Mouse (Mus musculus) megakaryocyte, embryonic 14.5 days (primary cell): ENCODE measurements around the gene Fkbp5. TPM values are rescaled to one million over a fixed set of nuclear protein-coding genes. Genes with fewer than 3 reads are reported as not detected.

ENCODE experiments used
- H3K27me3 ChIP-seq: replicated peaks from 2 replicates; pipeline ENCODE3; 2012; ENCODE audit warnings: inconsistent platforms
- H3K36me3 ChIP-seq: replicated peaks from 2 replicates; pipeline ENCODE3; 2012; ENCODE audit warnings: low read length, inconsistent platforms, mixed read lengths
- H3K4me1 ChIP-seq: 2 replicates; pipeline ENCODE4 v1.6.1; 2012; ENCODE audit warnings: inconsistent platforms
- H3K4me3 ChIP-seq: replicated peaks from 2 replicates; pipeline ENCODE3; 2012; ENCODE audit warnings: moderate library complexity, mild to moderate bottlenecking, inconsistent platforms
- H3K9me3 ChIP-seq: 2 replicates; pipeline ENCODE4 v1.6.1; 2012; ENCODE audit warnings: inconsistent platforms
- FLI1 ChIP-seq: IDR thresholded peaks from 2 replicates; pipeline ENCODE4 v1.6.1; 2012; ENCODE audit warnings: low read length, inconsistent platforms, mixed read lengths
- GATA1 ChIP-seq: IDR thresholded peaks from 3 replicates; pipeline ENCODE4 v1.6.1; 2012; ENCODE audit warnings: mixed read lengths, low read length, inconsistent platforms, borderline replicate concordance
- polyA plus RNA-seq: library from polyadenylated mRNA; stranded (reverse); fragments of >175 nt; gene quantifications from 2 replicates; pipeline ENCODE4 v1.2.3, GENCODE M21; 2012; ENCODE audit warnings: low replicate concordance; ENCODE audit not compliant: insufficient read depth

Gene Fkbp5
- polyA plus RNA-seq, 1 experiment: 25.1 TPM

- peaks cover 54% of the 10 kb centered on the region for H3K4me1 ChIP-seq
- no peaks in the 10 kb centered on the region for H3K36me3 ChIP-seq
- peaks cover 21% of the 10 kb centered on the region for H3K27me3 ChIP-seq
- TF ChIP-seq GATA1 (no peak), FLI1 (no peak)
- H3K4me3 ChIP-seq: no peak overlapping the region
- H3K9me3 ChIP-seq: no peaks in the 10 kb centered on the region
Observed at GRCm38 (mm10) chr17:28505591-28505990, 11.7 kb downstream of the Fkbp5 start.

GRCm38 (mm10) chr17:28504182-28504581, 13.1 kb downstream of the Fkbp5 start:
- peaks cover 6% of the 10 kb centered on the region for H3K9me3 ChIP-seq
- no peaks in the 10 kb centered on the region for H3K36me3 ChIP-seq
- TF ChIP-seq GATA1 (no peak), FLI1 (no peak)
- peaks cover 44% of the 10 kb centered on the region for H3K4me1 ChIP-seq
- H3K4me3 ChIP-seq: no peak overlapping the region
- peaks cover 21% of the 10 kb centered on the region for H3K27me3 ChIP-seq

DNA sequence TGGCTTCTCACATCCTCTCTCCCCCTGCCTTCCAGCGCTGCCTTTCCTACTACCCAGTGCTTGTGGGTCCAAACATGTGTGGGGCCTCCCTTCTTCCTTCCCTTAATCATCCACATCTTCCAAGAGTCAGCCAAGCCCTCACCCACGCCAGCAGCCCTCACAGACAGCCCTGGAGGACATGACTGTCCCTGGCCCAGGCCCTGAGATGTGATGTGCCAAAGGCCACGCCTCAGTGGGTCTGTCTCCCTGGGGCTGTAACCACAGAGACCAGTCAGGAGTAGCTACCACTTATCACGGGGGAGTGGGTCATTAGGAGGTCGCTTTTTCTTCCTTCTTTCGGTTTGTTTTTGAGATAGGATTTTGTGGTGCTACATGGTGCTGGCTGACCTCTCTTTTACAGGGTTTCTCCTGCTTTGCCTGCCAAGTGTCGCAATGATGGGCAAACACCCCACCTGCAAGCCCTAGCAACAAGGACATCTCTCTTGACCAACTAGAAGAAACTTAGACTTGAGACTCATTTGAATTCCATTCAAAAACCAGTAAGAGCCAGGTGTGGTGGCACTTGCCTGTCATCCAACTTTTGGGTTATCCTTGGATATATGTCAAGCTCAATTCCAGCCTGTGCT, 15.0 kb downstream of the Fkbp5 start:
- Histone ChIP-seq H3K4me1 (peaks cover 32% of the 10 kb centered on the region), H3K4me3 (peak overlapping the region; percentile 38), H3K9me3 (peaks cover 14% of the 10 kb centered on the region), H3K27me3 (peaks cover 24% of the 10 kb centered on the region), H3K36me3 (no peaks in the 10 kb centered on the region)
- no peak for TF ChIP-seq GATA1
- no peak for TF ChIP-seq FLI1

DNA sequence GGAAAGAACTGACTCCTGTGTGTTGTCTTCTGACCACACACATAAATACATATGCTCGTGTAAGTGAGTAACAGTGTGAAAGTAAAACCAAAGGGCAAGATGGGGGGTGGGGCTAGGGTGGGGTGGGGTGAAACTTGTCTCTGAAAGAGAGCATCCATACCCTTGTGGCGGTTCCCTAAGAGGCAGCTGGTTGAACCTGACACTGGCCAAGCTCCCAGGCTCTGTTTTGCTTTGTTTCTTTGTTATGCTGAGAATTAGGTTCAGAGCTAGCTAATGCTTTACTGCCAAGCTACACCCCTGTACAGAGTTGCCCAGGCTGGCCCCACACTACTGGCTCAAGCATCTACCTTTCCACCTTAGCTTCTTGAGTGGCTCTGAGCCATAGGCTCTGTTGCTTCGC, 16.9 kb downstream of the Fkbp5 start:
- Histone ChIP-seq H3K27me3 (peaks cover 14% of the 10 kb centered on the region), H3K4me3 (no peak overlapping the region), H3K4me1 (peaks cover 23% of the 10 kb centered on the region), H3K36me3 (no peaks in the 10 kb centered on the region), H3K9me3 (peaks cover 17% of the 10 kb centered on the region)
- TF ChIP-seq GATA1 (no peak), FLI1 (no peak)

GRCm38 (mm10) chr17:28499190-28499589, 18.1 kb downstream of the Fkbp5 start:
- H3K4me3 ChIP-seq: no peak overlapping the region
- H3K9me3 ChIP-seq: peaks cover 17% of the 10 kb centered on the region

DNA sequence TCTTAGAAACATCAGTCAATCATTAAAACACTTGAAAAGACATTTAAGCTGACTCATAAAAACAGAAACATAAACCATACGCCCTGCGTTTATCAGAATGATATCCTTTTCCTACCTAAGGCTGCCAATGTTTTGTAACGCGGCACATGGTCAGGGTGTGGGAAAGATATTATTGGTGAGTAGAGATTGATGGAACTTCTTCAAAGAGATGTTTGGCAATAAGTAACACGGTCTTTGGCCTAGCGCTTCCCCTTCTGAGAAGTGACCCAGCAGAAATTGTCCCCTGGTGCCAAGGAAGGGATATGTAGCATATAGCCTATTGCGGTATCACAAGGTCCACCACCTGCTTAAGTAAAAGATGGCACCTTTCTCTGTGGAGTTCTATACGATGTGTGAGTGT, 21.5 kb downstream of the Fkbp5 start:
- Histone ChIP-seq H3K4me3 (no peak overlapping the region), H3K9me3 (peaks cover 17% of the 10 kb centered on the region), H3K36me3 (no peaks in the 10 kb centered on the region), H3K27me3 (peaks cover 12% of the 10 kb centered on the region), H3K4me1 (peaks cover 3% of the 10 kb centered on the region; the same call in 1 of the 2 replicates)
- TF ChIP-seq FLI1: no peak
- TF ChIP-seq GATA1: no peak

More at GRCm38 (mm10) chr17:28499190-28499589, 18.1 kb downstream of the Fkbp5 start:
- Histone ChIP-seq H3K4me1 (peaks cover 19% of the 10 kb centered on the region), H3K27me3 (peaks cover 10% of the 10 kb centered on the region), H3K36me3 (no peaks in the 10 kb centered on the region)
- TF ChIP-seq GATA1 (no peak), FLI1 (no peak)

GRCm38 (mm10) chr17:28491035-28491770, 26.1 kb downstream of the Fkbp5 start:
- Histone ChIP-seq H3K27me3 (peaks cover 8% of the 10 kb centered on the region), H3K36me3 (no peaks in the 10 kb centered on the region), H3K9me3 (0 out of 2 replicates have a peak, but pooled peaks cover 3% of the 10 kb centered on the region), H3K4me3 (no peak overlapping the region), H3K4me1 (peaks cover 14% of the 10 kb centered on the region)
- TF ChIP-seq GATA1: no peak
- TF ChIP-seq FLI1: no peak

DNA sequence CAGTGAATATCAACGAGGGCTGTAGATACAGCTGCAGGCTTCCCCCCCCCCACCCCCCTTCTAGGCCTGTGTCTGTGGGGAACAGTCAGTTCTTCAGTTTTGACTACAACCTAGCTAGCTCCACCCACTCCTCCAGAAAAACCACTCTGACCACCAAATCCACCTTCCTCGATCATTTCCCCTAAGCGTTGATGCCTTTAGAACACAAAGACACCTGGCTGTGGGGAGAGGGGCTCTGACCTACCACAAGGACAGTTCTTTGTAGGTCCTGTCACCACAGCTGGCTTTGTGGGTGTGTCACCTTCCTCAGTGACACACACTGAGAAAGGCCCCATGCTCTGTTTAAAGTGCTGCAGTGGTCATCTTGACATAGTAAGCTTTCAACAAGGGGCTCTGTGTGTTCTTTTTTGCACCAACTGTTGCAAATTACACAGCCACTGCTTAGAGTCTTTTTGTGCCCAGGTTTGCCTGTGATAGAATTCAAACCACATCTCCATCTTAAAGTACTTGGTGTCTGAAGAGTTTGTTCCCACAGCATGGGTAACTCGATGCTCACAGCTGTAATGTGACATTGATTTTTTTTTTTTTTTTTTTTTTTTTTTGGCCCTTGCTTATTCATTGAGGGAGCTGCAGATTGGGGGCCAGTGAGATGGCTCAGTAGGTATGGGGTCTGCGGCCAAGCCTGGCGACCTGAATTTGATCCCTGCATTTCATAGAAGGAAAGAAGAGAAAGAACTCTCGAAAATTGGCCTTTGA, 28.9 kb downstream of the Fkbp5 start:
- peaks cover 8% of the 10 kb centered on the region for H3K27me3 ChIP-seq
- peaks cover 25% of the 10 kb centered on the region for H3K4me1 ChIP-seq
- TF ChIP-seq GATA1 (no peak), FLI1 (no peak)
- H3K4me3 ChIP-seq: no peak overlapping the region
- H3K36me3 ChIP-seq: no peaks in the 10 kb centered on the region
- 0 out of 2 replicates have a peak, but pooled peaks cover 3% of the 10 kb centered on the region for H3K9me3 ChIP-seq

DNA sequence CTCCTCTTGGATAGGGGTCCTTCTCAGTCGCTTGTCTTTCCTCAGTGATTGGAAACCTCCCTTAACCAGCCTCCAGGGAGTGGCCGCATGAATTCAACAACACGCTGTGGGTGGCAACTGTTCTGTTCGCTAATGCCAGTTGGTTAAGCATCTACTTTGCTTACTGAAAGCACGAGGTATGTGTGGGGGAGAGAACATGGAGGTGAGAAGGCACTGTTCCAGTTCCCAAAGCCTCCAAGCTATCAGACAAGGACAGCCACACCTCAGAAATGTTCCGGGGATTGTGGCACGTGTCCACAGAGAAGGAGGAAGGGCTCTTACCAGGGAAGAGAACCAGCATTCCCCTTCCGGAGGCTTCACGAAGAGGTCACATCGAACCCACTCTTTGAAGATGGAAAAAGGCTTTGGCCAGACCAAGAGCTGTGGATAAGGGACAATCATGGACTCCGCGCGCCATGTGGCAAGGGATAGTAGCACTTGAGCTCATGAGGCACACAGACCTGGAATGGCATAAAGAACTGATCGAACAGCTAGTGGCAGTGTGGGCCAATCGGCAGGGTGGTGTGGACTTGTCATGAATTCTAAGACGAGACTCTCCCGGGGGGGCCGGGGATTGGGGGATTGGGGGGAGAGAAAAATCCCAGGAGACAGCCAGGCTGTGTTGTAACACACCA, 29.6 kb downstream of the Fkbp5 start:
- Histone ChIP-seq H3K4me1 (peaks cover 27% of the 10 kb centered on the region), H3K9me3 (0 out of 2 replicates have a peak, but pooled peaks cover 3% of the 10 kb centered on the region), H3K36me3 (no peaks in the 10 kb centered on the region), H3K27me3 (peaks cover 4% of the 10 kb centered on the region), H3K4me3 (no peak overlapping the region)
- TF ChIP-seq GATA1 (no peak), FLI1 (no peak)
